Mouse (Mus musculus) liver, adult (tissue): Measurements from ENCODE around the gene Galnt17.

Experiments used
- GATA4 ChIP-seq: IDR thresholded peaks from 2 replicates; pipeline ENCODE4 v1.6.1; 2014; ENCODE audit warnings: mild to moderate bottlenecking, low read length; ENCODE audit not compliant: insufficient replicate concordance

The Galnt17 gene

DNA sequence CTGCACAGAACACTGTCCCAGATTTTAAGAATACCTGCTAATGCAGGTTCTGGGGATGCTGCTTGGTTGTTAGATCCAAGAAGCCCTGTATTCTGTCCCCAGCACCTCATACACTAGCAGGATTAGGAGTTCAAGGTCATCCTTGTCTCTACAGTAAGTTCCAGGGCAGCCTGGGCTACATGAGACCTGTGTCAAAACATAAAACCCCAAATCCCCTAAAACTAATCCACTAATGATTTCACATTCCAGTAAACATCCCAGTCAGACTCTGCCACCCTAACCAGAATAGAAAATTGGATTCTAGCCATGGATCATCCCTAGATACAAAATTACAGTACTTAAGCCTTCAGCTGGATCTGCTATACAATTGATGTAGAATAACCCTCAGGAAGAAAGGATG is 123.7 kb downstream of the Galnt17 start:
- TF ChIP-seq GATA4: no peak

- no peak for TF ChIP-seq GATA4
These were observed 127.1 kb downstream of the Galnt17 start for GRCm38 (mm10) chr5:131181231-131181630.

DNA sequence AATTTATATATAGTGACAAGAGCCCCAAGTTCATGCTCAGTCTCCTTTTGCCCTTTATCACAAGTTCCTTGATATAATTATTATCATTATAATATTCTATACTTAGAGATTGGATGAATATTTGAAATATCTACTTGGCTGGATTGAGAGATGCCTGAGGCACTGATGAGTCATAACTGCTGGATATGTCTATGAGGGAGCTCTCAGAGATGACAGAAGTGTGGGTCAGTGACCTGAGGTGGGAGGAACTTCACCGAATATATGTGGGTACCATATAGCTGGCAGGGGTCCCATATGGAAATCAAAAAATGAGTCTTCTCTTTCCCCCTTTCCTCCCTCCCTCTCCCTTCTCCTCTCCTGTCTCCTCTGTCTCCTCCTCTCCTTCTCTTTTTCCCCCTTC is 127.5 kb downstream of the Galnt17 start:
- TF ChIP-seq GATA4: no peak

DNA sequence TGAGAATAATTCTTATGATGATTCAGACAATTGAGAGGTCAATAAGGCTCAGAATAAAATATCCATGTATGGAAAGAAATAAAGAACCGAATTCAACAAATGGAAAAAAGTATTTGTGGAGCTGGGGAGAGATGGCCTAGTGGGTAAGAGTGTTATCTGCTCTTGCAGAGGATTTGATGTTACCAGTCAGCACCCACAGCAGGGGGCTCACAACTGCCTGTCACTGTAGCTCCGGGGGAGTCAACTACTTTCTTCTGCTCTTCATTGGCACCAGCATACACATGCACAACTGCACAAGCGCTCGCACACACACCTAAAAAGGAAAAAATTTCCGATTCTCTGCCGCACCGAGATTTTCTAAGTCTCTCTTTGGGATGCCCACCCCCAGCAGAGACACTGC is 130.4 kb downstream of the Galnt17 start:
- no peak for TF ChIP-seq GATA4

GRCm38 (mm10) chr5:131177168-131177567 is 131.1 kb downstream of the Galnt17 start:
- TF ChIP-seq GATA4: no peak

GRCm38 (mm10) chr5:131169186-131169585 is 139.1 kb downstream of the Galnt17 start:
- TF ChIP-seq GATA4: no peak

- TF ChIP-seq GATA4: no peak
These were observed 140.9 kb downstream of the Galnt17 start for GRCm38 (mm10) chr5:131167366-131167765.

DNA sequence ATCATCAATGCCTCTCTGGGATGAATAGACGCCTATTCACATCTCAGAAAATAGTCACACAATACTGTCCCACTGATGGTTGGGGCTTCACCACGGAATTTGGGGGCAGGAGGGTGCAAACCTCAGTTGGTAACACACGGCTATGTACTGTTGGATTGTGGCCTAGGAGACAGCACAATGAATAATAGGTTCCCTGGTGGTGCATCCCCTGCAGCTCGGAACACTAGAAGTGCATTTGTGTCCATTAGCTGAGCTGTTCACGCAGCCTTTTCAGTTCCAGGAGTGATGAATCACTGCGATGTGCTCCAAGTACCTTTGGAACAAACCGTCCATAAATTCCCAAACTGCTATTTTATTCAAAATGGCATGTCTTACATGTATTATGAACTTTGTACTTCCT is 142.6 kb downstream of the Galnt17 start:
- no peak for TF ChIP-seq GATA4

- TF ChIP-seq GATA4: no peak
These were observed 150.4 kb downstream of the Galnt17 start for GRCm38 (mm10) chr5:131157866-131158265.

GRCm38 (mm10) chr5:131156323-131156722 is 152.0 kb downstream of the Galnt17 start:
- no peak for TF ChIP-seq GATA4

GRCm38 (mm10) chr5:131142606-131143005 is 165.7 kb downstream of the Galnt17 start:
- no peak for TF ChIP-seq GATA4

- no peak for TF ChIP-seq GATA4
These were observed 173.5 kb downstream of the Galnt17 start for GRCm38 (mm10) chr5:131134809-131135208.

- no peak for TF ChIP-seq GATA4
These were observed 187.9 kb downstream of the Galnt17 start for GRCm38 (mm10) chr5:131120296-131120840.

- TF ChIP-seq GATA4: no peak
These were observed 188.4 kb downstream of the Galnt17 start for GRCm38 (mm10) chr5:131119896-131120295.

DNA sequence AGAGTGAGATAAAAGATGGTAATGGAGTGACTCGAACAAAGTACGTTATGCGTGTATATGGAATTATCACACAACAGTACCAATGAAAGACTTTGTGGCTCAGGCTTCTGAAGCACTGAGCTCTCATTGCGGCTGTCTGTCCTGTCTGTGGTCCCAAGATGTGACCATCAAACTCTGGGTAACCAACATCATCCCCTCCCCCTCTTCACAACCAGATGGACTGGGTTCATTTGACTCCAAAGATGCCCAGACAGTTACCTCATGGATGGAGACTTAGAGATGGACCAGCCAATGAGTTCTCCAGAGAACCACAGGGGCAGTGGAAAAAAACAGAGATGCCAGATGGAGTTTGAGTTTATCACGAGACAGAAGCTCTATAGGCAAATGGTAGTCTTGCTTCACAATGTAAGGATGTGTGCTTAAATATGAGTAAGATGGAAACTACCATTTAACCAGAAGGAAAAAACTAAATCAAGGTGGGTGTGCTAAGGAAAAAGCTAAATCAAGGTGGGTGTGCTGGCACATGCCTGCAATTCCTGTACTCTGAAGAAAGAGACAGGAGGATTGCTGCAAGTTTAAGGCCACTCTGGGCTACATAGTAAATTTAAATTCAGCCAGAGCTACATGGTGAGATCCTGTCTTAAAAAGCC is 190.8 kb downstream of the Galnt17 start:
- no peak for TF ChIP-seq GATA4

- no peak for TF ChIP-seq GATA4
These were observed 194.3 kb downstream of the Galnt17 start for GRCm38 (mm10) chr5:131113850-131114470.

GRCm38 (mm10) chr5:131107188-131107587 is 201.1 kb downstream of the Galnt17 start:
- TF ChIP-seq GATA4: no peak
